Mouse (Mus musculus): ENCODE measurements around the gene Cd72.

Cd72 gene

GRCm38 (mm10) chr4:43428180-43428861 lies 26.1 kb downstream of the Cd72 start:
- no peak for DNase-seq (ENCODE audit: low read depth, low spot score)

- no peak for DNase-seq (ENCODE audit: low read depth, low spot score)
Observed at GRCm38 (mm10) chr4:43427501-43428179, 26.8 kb downstream of the Cd72 start.

DNA sequence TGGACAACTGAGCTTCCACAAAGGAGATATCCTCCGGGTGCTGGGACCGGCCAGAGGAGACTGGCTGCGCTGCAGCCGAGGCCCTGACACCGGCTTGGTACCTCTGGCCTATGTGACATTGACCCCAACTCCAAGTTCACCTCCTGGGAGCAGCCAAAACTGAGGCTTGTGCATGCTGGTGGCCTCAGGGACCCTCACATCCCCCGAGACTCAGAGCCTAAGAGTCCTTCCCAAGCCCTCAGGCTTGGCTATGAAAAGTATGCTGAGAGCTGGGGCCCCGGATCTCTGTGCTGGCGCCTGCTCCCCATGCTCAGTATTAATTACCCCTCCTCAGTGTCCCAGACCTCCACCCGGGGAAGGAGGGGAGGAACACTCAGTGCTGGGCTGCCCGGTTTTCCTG lies 27.9 kb downstream of the Cd72 start:
- no peak for DNase-seq (ENCODE audit: low read depth, low spot score)

DNA sequence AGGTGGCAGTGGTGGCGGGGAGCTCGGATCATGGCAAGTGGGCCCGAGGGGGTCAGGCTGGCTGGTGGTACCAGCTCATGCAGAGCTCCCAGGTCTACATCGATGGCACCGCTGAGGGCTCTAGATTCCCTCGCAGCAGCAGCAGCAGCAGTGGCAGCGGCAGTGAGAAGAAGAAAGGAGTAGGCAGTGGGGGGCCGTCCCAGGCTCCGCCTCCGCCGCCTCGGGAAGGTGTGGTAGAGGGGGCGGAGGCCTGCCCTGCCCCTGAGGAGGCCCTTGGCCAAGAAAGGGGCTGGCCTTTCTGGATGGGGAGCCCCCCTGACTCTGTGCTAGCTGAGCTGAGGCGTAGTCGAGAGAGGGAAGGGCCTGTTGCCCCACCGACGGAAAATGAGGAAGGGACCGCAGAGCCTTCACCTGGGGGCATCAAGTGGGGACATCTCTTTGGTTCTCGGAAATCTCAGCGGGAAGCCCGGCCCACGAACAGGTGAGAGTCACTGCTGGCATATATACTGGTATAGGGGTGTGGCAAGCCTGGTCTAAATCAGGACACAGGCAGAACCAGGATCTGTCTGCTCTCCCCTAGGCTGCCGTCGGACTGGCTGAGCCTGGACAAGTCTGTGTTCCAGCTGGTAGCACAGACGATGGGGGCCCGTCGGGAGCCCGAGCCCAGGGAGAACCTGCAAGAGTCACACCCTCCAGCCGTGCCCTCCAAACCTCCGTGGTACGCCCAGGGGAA lies 28.6 kb downstream of the Cd72 start:
- DNase-seq (ENCODE audit: low read depth, low spot score) = no peak

GRCm38 (mm10) chr4:43425197-43425596 lies 29.2 kb downstream of the Cd72 start:
- no peak for DNase-seq (ENCODE audit: low read depth, low spot score)

- no peak for DNase-seq (ENCODE audit: low read depth, low spot score)
Observed at GRCm38 (mm10) chr4:43424072-43424471, 30.4 kb downstream of the Cd72 start.

- no peak for DNase-seq (ENCODE audit: low read depth, low spot score)
Observed at GRCm38 (mm10) chr4:43423267-43423934, 31.0 kb downstream of the Cd72 start.

GRCm38 (mm10) chr4:43421632-43422240 lies 32.7 kb downstream of the Cd72 start:
- no peak for DNase-seq (ENCODE audit: low read depth, low spot score)

DNA sequence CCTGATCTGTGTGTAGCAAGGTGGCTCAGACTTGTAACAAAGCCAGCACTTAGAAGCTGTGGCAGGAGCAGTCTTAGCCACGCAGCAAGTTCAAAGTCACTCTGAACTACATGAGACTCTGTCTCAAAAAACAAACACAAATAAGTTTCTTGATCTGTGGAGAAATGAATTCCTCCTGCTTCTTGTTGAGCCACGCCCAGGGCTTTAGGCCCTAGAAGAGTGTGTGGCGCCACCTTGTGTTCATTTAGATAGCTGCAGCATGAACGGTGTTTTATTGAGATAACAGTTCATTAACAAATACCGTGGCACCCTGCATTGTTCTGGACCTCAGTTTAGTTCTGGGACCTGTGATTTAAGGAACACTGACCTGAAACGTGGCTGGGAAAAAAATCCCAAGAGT lies 34.1 kb downstream of the Cd72 start:
- peak; percentile 65 for DNase-seq (ENCODE audit: low read depth, low spot score)

GRCm38 (mm10) chr4:43419801-43420281 lies 34.6 kb downstream of the Cd72 start:
- no peak for DNase-seq (ENCODE audit: low read depth, low spot score)

- DNase-seq (ENCODE audit: low read depth, low spot score) = no peak
Observed at GRCm38 (mm10) chr4:43418973-43419656, 35.3 kb downstream of the Cd72 start.

- DNase-seq (ENCODE audit: low read depth, low spot score) = no peak
Observed at GRCm38 (mm10) chr4:43418450-43418849, 36.0 kb downstream of the Cd72 start.

GRCm38 (mm10) chr4:43417269-43418062 lies 37.0 kb downstream of the Cd72 start:
- no peak for DNase-seq (ENCODE audit: low read depth, low spot score)

GRCm38 (mm10) chr4:43416071-43416490 lies 38.3 kb downstream of the Cd72 start:
- no peak for DNase-seq (ENCODE audit: low read depth, low spot score)

DNA sequence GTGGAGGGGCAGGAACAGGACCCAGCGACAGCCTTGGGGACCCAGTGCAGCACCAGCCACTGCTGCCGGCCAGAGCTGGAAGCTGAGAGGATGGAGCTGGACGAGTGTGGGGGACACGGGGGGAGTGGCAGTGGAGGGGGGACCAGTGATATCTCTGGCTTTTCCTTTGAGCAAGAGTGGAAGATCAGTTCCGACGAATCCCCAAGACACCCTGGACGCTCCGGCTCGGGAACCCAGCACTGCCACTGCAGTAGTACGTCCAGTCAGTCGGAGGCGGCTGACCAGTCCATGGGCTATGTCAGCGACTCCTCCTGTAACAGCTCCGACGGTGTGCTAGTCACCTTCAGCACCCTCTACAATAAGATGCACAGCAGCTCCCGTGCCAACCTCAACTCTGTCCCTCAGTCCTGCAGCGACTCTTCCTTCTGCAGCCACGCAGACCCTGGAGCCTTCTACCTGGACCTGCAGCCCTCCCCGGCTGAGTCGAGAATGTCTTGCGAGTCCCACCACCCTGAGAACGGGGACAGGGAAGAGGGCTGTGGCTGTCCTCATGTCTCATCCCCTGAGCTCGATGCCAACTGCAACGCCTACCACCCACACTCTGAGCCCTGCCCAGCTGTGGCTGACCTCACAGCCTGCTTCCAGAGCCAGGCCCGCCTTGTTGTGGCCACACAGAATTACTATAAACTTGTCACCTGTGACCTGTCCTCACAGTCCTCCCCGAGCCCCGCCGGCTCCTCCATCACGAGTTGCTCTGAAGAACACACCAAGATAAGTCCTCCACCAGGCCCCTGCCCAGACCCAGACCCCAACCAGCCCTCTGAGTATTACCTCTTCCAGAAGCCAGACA lies 39.0 kb downstream of the Cd72 start:
- no peak for DNase-seq (ENCODE audit: low read depth, low spot score)

DNA sequence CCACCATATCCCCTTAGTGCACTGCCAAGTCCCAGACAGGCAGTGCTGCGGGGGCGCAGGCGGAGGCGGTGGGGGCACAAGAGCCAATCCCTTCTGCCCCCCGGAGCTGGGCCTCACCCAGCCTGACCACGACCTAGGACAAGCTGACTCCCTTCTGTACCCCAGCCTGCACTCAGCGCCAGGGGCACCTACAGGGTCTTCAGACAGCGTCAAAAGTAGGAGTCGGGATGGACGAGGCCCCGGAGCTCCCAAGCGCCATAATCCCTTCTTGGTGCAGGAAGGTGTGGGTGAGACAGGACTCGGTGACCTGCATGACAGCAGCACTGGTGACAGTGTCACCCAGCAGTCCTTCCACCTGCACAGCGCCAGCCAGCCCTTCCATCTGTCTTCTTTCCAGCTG lies 39.7 kb downstream of the Cd72 start:
- no peak for DNase-seq (ENCODE audit: low read depth, low spot score)

DNA sequence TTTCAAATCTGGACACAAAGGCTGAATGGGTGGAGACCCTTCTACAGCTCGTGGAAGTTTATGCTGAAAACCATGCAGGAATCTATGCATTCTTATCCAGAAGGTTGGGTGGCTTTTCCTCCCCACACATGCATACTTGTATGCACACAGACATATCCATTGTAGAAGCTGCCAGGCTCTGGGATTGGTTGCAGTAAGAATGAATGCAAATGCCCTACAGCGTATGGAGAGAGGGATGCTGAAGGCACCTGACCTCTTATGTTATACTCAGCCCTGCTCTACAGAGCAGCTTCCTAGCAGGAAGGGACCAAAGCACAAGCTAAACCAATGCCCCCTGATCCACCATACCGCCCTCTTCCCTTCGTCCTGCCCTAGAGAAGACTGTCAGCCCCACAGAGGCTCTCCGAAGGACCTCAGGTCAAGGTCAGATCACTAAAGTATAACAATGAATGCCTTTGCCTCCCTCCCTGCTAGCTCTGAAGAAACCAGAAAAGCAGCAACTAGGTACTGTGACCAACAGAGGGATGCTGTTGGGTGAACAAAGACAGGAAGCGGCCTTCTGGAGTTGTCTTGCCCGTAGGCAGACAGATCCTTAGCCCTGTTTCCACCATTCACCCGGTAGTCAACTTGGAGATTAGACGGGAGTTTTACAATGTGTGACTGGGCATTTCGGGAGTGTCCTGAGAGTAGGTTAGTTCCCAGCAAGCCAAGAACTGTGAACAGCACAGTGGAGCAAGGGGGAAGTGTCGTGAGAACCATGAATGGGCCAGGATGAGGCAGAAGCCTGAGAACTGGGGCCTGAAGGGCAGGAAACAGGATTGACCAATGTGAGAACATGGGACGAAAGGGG lies 47.1 kb downstream of the Cd72 start:
- no peak for DNase-seq (ENCODE audit: low read depth, low spot score)

All from retina, postnatal 7 days (tissue).